Mouse (Mus musculus) 416B (cell line): ENCODE results near the gene Timp3.
"Not testable (repeated sequence)": the region's sequence is repeated elsewhere in the genome, so short reads cannot be mapped to it uniquely, and the experiment has no call there.

Experiments used
- DNase-seq: peaks from one replicate; pipeline ENCODE4 v3.0.0; 2011; ENCODE audit warnings: low read depth

The Timp3 gene

DNA sequence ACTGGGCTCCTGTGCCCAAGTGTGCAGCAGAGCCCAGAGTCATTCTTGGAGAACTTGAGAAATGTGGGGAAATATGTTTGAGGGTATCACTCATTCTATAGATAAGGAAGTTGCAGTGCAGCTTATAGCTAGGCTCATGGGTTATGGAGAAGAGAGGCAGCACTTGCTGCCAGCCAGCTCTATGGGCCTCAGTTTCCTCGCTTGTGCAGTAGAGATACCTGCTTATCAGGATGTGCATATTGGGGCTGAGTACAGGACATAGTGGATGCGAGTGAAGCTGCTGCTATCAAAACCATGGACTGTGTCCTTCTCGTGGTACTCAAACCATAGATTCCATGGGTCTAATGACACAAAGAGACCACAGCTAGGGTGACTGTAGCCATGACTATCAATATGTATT, 52.3 kb downstream of the Timp3 start:
- DNase-seq = no peak

DNA sequence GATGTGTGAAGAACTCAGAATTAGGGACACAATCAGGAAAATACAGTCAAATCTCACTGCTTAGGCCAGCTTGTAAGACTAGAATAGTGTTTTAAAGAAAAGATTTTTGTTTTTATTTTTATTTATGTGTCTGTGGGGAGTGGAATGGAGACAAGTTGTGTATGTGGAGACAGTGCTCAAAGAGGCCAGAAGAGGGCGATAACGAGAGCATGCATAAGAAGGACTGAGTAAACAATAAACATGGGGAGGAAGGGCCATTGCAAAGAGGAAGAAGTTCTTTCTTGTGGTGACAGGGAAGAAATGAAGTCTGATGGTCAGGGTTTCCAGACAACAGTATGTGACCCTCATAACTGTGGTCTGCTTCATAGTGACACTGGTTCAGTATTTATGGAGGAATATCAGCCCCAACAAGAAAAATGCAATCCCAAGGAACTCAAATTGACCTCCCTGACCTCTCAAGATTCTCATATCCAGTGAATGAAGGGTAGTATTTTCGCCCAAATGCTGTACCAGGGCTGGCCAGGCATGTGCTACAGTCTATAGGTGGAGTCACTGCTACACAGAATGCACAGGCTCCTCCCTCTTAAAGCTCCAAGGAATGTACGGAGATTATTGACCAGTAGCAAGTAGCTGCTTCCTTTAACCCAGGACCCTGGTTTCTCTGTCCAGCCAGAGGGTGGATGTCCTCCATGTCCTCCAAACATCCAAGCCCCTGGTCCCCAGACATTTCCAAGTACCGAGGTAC, 56.8 kb downstream of the Timp3 start:
- DNase-seq = peak; percentile 41

DNA sequence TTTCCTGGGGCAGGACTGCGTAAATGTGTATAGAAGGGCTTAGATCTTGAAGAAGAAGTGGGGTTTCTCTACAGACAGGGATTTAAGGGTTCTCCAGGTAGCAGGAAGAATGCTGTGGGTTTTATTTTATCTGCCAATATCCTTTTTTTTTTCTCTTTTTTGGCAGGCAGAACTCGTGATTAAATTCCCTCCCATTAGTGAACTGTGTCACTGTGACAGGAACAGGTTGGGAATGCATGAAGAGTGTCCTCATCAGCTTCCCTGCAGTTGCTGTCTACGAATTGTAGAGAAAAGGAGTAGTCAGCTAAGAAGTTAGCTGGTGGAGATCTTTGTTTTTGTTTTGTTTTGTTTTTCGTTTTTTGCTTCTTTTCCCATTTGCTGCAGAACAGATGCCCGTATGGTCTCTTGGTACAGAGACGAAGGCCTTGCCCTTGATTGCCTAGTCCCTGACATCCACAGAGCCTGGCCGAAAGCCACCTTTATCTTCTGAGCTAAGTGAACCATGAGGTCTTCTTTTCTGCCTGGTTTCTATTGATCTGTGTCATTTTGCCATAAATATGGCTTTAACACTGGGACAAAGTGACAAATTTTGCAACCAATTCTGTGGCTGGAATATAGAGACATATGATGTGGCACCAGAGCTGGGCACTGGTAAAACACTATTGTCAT, 58.3 kb downstream of the Timp3 start:
- DNase-seq = no peak

DNA sequence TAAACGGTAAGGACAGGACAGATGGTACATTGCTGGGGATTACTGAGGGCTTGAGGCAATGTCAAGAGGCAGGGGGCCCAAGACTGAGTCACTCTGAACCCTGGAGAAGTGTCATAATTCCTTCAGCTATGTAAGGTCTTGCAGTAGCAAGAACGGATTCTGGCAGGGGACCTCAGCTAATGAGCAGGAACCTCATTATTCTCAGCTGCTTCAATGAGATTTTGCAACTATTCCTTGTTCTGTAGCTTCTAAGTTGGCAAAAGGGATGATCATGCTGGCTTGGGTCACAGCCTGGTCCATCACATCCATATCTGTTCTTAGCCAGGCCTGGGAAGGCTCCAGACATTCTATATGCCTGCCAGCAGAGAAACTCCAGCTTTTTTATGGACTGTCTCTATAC, 59.0 kb downstream of the Timp3 start:
- no peak for DNase-seq

DNA sequence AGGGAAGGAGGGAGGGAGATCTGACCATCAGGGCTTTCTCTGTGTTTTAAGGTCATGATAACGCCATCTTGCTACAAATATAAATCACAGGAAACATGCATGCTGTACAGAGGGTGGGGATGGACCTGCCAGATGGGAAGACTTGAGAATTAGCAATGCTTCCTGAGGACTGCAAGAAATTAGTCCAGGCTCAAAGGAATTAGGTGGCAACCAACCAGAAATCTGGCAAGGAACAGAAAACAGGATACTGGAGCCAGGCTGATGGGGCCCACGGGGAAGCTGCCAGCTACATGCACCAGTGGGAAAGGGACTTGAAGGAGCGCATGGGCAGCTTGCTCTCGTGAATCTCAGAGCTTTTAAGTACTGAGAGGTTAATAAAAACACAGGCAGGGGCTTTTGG, 59.5 kb downstream of the Timp3 start:
- DNase-seq = no peak

DNA sequence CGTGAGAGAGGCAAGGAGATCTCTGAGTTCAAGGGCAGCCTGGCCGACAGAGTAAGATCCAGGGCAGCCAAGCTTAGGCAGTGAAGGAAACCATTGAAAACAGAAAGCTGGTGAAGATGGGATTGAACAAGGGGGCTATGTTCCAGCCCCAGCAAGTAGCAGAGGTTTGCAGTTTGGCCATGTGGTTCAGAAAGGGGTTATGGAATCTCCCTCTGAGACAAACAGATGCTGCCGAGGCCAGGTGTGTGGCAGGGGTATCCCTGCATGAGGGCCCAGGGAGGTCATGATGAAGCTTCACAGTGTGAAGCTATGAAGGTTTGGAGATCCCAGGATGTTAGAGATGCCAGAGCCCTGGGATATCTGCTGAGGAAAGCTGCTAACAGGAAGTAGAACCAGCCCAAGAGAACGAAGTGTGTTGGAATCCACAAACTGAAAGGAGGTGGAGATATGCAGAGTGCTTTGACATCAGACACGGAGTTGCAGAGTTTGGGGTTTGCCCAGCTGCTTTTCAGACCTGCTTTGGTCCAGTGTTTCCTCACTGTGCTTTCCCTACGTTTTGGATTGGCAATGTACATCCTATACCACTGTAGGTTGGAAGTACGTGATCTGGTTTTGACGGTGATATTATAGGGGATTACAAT, 63.6 kb downstream of the Timp3 start:
- DNase-seq = no peak

DNA sequence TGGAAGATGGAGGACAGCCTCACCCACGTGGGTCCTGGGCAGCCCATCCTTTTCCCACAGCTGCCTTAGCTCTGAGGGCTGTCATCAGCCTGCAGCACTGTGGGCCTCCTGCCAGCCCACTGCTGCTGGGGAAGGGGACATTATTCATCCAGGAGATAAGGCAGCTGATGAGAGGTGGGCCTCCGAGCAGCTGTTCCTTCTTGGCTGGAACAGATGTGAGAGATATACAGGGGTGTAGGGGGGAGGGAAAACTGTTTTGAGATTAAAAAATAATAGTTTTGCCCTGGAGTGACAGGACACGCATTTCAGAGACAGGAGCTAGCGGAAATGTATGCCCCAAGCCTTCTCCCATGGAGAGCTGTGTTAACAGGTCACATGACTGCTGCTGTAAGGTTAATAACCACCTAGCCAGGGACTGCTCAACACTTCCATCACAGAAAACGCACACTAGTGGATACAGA, 65.5 kb downstream of the Timp3 start:
- DNase-seq = no peak

DNA sequence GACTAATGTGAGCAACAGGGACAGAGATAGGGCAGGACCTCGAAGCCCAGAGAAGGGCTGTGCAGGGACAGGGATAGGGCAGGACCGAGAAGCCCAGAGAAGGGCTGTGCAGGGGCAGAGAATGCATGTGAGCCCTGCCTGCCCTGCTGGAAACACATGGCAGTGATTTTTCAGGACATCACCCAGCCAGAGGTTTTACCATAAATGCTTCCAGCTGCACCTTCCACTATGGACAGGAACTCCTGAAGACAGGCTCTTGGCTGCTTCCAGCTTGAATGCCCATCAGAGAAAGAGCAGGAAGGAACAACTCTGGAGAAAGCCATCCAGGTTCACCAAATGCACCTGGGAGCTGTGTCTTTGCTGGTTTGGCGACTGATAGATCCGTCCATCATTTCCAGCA, 67.2 kb downstream of the Timp3 start:
- DNase-seq = no peak

DNA sequence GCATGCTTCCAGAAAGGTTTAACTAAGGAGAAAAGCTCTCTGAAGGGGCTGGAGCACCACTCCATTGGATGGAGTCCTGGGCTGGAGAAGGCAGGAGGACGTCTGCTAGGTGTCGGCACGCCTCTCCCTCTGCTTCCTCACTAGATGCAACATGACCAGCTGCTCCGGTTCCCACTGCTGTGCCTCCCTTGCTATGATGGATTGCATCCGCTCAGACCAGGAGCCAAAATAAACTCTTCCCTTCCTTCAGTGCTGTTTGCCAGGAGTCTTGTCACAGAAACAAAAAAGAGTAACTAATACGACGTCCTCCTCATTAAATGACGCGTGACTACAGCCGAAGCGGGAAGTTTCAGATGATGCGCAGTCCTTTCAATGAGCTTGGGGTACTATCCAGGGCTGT, 68.6 kb downstream of the Timp3 start:
- DNase-seq = no peak

DNA sequence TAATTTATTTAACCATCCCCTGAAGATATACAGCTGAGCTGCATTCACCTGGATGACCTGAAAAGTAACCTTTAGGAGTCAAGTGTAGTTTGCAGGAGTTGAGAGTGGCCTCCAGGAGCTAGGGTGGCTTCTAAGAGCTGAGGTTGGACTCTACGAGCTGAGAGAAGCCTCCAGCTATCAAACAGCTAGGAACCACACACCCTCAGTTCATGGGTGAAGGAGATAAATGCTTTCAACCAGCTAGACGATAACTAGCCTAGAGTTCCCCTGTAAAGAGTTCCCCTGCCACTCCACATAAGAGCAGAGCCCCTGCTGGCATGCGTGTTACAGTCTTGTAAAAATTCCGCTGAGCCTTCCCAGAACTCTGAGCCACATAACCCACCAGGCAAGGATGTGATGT, 69.2 kb downstream of the Timp3 start:
- DNase-seq = no peak

DNA sequence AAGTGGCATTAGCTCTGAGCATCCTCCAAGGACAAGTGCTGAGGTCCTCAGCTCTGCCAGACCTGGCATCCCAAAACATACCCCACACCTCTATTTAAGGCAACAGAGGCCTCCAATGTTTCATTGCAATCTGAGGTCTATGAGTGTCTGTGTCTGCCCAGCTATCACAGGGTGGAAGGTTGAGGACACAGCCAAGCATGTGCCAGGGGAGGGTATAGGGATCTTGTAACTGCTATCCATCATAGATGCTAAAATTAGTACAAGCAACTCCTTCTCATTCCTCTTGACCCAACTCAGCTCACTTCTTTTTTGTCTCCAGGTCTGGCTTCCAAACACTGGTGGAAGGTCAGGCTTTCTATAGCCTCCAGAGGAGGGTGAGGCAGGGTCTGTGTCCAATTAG, 71.4 kb downstream of the Timp3 start:
- no peak for DNase-seq

DNA sequence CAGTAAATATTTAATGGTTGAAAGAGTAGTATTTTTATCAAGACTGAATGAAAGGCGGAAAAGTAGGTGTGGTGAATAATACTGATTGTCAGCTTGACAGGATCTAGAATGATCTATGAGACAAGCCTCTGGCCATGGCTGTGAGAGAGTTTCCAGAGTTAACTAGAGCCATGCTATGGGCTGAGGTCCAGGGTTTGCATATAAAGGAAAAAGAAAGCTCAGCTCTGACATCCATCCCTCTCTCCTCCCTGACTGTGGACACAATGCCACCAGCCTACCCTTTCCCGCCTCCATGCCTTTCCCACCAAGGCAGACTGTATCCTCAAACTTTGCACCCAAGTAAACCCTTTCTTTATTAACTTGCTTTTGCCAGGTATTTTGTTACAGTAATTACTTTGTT, 73.9 kb downstream of the Timp3 start:
- DNase-seq = no peak

DNA sequence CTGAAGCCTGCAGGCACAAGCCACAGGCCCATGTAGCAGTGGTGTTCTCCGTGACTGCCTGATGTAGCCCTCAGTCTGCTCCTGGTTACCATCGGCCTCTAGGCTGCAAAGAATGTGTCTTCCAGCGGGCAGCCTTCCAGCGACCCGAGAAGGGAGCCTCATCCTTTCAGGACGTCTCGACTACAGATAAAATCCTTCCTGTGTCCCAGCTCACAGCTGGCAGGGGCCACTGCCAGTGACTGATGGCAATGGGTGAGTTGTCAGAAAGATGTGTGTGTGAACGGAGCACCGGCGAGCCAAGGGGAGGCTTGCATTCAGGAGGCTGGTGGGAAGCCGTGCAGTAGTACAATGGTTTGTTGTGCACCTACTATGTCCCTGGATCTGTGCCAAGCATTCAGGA, 75.7 kb downstream of the Timp3 start:
- DNase-seq = no peak

DNA sequence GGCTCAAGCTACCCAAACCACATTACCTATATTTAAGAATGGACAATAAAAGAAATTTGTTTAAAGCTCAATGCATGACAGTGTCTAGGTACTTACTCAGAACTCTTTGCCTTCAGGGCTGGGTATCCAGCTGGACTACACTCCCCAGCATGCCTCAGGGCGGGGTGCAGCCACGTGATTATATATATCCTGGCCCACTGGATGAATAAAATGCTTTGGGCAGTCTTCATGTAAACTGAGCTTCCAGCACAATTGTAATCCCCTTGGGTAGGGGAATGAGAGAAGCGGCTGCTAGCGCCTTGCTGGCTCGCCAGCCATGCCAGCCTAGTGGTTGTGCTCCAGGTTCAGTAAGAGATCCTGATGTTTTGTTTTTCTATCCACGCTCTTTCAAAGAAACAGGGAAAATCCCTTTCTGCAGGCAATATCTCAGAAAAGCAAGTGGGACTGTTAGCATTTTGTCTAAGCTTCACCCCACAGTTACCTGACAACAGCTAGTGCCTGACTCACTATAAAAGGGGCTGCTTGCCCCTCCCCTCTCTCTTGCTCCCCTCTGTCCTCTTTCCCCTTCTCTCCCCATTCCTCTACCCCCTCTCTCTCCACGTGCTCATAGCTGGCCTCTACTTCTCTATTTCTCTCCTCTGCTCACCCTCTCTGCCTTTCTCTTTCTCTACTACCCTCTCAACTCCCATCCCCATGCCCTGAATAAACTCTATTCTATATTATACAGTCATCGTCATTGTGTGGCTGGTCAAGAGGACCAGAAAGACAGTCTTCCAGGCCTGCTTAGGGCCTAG, 76.4 kb downstream of the Timp3 start:
- DNase-seq = no peak

DNA sequence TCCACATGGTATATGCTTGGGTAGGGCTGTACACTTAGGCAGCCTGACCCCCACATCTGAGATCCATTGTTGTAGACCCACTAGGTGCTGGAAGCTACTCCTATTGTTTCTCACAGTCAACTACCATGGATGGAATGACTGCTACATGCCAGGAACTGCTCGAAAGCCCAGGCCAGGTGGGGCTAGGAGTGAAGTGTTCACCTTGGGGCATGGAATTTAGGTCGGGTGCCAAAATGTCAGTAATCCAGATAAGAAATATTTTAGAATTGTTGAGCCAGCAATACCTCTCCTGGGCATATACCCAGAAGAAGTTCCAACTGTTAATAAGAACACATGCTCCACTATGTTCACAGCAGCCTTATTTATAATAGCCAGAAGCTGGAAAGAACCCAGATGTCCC, 78.6 kb downstream of the Timp3 start:
- not testable (repeated sequence) for DNase-seq

DNA sequence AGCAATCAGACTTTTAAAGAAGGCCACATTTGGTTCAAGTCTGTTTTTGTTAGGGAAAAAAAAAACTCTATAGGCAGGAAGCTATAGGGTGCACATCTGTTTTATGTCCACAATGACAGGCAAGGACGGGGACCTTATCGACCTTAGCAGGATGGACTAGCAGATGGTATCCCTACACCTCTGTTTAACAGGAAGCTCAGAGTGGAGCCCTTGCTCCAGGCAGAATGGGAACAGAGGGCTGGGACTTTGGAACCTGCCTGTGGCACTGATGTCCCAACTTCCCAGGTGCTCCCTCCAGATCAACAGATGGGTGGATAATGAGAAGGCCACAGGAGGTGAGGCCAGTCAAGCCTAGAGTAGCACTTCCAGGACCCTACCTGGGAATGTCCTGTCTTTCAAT, 80.5 kb downstream of the Timp3 start:
- DNase-seq = peak; percentile 2

DNA sequence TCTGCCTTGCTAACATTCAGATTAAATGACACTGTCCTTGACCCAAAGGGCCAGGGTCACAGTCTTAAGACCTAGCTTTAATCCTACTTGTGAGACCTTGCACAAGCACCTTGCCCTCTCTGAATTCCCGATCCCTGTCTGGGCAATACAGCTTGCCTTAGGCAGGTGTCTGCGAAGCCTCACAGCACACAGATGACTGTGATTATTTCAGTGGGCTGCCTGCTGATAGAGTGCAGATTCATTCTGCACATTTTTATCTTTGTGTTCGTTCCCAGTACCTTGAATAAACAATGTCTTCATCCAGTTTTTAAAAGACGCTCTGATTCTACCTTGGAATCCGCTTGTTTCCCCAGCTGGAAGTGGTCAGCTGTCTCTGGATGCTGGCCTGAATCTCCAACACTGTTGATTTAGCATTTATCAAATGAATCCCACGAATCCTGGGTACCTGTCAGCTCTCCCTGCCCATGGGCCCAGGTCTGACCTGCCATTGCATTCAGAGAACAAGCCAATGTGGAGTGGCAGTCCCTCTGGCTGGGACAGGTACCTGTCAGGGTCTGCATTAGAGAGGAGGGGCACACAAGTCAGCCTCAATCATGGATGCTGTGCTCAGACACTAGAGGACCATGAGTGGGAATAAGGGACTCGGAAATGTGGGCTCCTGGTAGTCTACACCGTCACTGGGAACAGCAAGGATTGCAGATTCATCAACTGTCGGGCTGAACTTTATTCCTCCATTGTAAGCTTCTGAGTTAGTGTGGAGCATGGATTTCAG, 81.2 kb downstream of the Timp3 start:
- DNase-seq = no peak

DNA sequence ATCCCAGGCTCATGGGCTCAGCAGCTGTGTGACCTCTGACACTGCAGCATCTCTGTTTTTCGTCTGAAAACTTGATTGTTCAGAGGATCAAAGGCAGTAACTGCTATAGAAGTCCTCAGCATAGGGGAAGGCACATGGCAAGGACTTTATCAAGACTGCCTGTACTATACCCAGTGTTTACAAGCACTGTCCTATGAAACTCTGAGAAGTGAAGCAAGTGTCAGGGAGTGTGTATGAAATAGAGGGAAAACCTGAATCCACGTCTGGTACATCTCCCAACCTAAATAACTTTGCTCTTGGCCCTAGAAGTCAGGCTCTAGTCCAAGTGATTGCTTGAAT, 81.7 kb downstream of the Timp3 start:
- DNase-seq = no peak

DNA sequence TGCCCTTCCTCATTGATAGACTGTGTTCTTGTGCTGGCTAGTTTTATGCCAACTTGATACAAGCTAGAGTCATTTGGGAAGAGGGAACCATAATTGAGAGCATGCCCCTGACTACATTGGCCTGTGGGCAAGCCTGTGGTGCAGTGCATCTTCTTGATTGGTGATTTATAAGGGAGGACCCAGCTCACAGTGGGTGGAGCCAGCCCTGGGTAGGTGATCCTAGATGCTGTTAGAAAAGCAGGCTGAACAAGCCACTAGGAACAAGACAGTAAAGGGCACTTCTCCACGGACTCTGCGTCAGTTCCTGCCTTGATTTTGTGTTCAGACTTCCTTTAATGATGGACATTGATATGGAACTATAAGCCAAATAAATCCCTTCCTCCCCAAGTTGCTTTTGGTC, 84.5 kb downstream of the Timp3 start:
- DNase-seq = no peak

DNA sequence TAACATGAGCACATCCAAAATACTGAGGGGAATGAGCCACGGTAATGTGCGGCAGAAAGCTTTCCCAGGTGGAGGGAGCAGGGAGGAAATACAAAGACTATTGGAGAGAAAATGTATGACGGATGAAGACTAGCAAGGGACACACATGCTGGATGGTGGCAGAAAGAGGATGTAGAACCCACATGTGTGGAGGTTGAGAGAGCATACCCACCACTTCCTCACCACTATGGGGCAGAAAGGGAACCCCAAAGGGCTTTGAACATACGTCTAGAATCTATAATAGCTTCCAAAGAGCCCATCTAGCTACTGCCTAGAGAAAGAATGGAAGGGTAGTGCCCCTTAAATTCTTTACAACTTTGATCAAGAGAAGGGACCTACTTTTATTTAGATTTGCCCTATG, 85.5 kb downstream of the Timp3 start:
- no peak for DNase-seq

DNA sequence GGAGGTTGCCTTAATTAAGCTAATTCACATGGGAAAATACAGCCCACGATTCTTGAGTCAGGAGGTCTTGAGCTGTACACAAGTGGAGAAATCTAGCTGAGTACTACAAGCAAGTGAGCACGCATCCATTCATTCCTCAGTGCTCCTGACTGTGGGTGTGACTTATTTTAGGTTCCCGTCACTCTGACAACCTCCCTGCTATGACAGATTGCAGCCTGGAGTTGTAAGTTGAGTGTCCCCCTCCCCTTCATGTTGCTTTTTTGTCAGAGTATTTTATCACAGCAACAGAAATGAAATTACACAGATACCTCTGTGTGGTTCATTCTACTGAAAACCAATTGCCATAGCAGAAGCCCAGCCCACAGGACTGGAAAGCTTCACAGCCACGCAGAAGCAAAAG, 86.1 kb downstream of the Timp3 start:
- DNase-seq = no peak
